Mouse (Mus musculus) limb, embryonic 15.5 days (tissue): ENCODE measurements at regions not wholly inside any gene's neighbourhood (a gene's known extent, or its start where the extent isn't known, plus 50 kb on each side); places are given as distances from the start of the nearest gene placed in this dataset.
"Not testable (repeated sequence)": the region's sequence is repeated elsewhere in the genome, so short reads cannot be mapped to it uniquely, and the experiment has no call there.

Source experiments
- ATAC-seq: fragments of 200-750 bp; cut with Nextera tagmentation; 2 replicates; pipeline ENCODE4 v1.8.0; 2017; ENCODE audit warnings: low read depth, moderate TSS enrichment; ENCODE audit not compliant: insufficient number of reproducible peaks, low FRiP score, low TSS enrichment
- H3K27ac ChIP-seq: fragments of 300-500 bp; sonication (generic); 2 replicates; pipeline ENCODE4 v1.5.1; 2015; ENCODE audit warnings: moderate library complexity, mild to moderate bottlenecking, inconsistent platforms
- H3K27me3 ChIP-seq: fragments of 300-500 bp; sonication (generic); 2 replicates; pipeline ENCODE4 v1.6.1; 2015; ENCODE audit warnings: inconsistent platforms
- H3K36me3 ChIP-seq: fragments of 300-500 bp; sonication (generic); 2 replicates; pipeline ENCODE4 v1.6.1; 2015; ENCODE audit warnings: inconsistent platforms
- H3K4me1 ChIP-seq: fragments of 300-500 bp; sonication (generic); 2 replicates; pipeline ENCODE4 v1.6.1; 2015; ENCODE audit warnings: inconsistent platforms
- H3K4me2 ChIP-seq: fragments of 300-500 bp; sonication (generic); 2 replicates; pipeline ENCODE4 v1.6.1; 2015; ENCODE audit warnings: mild to moderate bottlenecking, inconsistent platforms
- H3K4me3 ChIP-seq: fragments of 300-500 bp; sonication (generic); 2 replicates; pipeline ENCODE4 v1.5.1; 2015; ENCODE audit warnings: mild to moderate bottlenecking, inconsistent platforms
- H3K9ac ChIP-seq: fragments of 300-500 bp; sonication (generic); 2 replicates; pipeline ENCODE4 v1.6.1; 2015; ENCODE audit warnings: inconsistent platforms
- H3K9me3 ChIP-seq: fragments of 300-500 bp; sonication (generic); 2 replicates; pipeline ENCODE4 v1.6.1; 2016; ENCODE audit warnings: inconsistent platforms
- WGBS: fragments of 180-500 bp; shearing (Covaris S2); methylation state at CpG from one replicate; pipeline ENCODE4 v1.1.7; 2015; 5-methylcytosine and 5-hydroxymethylcytosine counted together

DNA sequence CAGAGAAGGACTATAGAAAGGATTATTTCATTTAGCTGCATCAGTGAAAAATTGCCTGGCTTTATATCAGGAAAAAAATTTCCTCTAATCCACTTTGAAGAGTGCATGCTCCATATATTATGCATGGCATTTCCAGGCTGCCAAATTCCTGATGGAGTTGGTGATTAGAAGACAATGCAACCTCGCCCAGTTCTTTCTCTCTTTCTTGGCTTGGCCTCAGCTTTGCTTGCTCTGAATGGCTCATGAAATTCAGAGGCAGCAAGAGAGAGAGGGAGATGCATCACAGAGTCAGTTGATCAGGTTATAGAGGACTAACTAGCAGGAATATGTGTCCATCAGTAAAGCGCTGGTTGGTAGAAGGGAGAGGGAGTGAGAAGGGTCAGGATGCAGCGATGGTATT lies 335.6 kb upstream of the Igfbp7 start:
- no peak overlapping the region for H3K4me3 ChIP-seq
- no peaks in the 10 kb centered on the region for H3K4me1 ChIP-seq
- H3K36me3 ChIP-seq = no peaks in the 10 kb centered on the region
- no peak for ATAC-seq
- H3K9me3 ChIP-seq = no peaks in the 10 kb centered on the region
- no peak overlapping the region for H3K9ac ChIP-seq
- H3K27ac ChIP-seq = no peak overlapping the region
- 73% methylated on average over 3 of the region's 3 CpGs for WGBS
- no peaks in the 10 kb centered on the region for H3K27me3 ChIP-seq
- no peak overlapping the region for H3K4me2 ChIP-seq

DNA sequence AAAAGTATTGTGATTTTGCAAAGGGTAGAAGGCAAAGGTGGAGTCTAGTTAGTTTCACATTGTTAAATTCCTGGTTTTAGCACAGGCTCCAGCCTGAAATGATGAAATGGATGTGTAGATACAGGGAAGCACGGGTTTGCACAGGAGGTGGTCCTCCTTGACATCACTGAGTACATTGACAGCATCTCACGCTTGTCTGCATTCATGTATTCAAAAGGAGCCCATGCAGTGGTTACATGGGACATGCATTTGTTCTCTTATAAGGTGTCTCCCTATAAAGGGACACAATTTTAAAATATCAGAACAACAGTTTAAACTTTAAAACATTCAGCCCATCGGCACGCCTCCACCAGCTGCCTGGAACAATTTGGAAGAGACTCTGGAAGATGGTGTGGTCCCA lies 322.4 kb upstream of the Igfbp7 start:
- H3K36me3 ChIP-seq, H3K4me2 ChIP-seq, H3K4me3 ChIP-seq, H3K27ac ChIP-seq, H3K4me1 ChIP-seq, H3K9ac ChIP-seq, ATAC-seq, H3K9me3 ChIP-seq, H3K27me3 ChIP-seq: not testable (repeated sequence)
- 72% methylated on average over 4 of the region's 4 CpGs for WGBS

DNA sequence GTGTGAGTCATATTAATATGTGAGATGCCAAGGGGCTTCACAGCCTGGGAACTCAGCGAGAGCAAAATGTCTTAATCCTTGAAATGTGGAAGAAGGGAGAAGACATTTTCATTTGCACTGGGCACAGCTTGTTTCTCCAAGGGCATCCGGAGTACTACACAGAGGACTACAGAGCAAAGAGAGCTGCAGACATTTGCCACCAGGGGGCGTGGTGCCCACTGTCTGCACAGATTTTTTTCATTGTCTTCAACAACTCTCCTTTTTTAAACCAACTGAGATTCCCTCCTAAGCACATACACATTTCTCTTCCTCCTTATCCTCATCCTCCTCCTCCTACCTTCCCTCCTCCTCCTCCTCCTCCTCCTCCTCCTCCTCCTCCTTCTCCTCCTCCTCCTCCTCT lies 273.8 kb upstream of the Igfbp7 start:
- Histone ChIP-seq H3K9me3 (no peaks in the 10 kb centered on the region), H3K4me2 (no peak overlapping the region), H3K36me3 (no peaks in the 10 kb centered on the region), H3K27me3 (no peaks in the 10 kb centered on the region), H3K4me3 (no peak overlapping the region), H3K4me1 (no peaks in the 10 kb centered on the region), H3K9ac (no peak overlapping the region), H3K27ac (no peak overlapping the region)
- 75% methylated on average over 3 of the region's 3 CpGs for WGBS
- ATAC-seq = no peak

DNA sequence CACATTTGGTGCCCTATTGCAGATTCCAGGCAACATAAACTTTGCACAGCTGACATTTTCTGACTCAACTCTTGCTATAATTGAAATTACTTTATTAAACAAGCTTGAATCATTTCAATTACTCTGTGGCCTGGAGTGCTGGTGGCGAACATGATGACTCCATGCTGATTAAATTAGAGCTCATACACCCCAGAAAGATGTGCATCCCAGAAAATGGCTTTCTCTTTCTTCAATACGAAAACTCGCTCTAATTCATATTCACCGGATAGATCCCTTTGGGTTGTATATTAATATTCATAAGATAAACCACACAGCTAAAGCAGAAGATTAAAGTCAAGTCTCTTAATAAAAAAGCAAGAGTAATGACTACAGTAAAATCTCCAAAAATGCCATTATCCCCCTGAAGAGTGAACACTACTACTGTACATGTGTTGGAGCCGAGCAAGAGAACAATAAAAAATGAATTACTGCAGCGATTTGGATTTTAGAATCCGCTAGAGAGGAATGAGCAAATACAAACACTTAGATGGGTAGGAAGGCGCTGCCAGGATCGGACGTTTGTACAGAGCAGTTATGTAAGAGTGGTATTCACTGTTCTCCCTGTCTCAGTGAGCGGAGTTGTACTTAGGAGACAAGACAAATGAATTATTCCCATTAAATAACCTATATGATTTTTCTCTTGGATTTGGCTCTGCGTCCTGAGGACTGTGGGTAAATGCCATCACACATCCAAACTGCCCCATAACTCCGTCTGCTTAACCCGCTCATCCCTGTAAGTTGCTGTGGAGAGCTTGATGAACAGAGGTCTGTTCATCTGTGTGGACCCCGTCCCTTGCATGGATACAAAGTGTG lies 264.5 kb upstream of the Igfbp7 start:
- 86% methylated on average over 15 of the region's 15 CpGs for WGBS

DNA sequence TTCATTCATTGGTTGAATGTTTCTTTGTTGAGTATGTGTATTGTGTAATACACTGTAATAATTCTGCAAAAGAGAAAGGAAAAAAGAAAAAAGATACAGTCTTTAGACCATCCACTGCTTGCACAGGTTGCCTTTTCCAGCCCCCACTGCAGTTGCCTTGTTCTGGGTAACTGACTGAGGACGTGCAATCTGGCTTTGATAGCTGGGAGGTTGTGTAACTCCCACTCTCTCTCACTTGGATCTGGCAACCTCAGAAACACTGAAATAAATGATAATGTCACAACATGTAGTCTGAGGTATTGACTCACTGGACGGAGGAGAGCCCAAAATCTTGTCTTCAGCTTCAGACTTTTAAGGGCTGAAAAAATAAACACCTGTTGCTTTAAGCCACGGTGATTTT lies 255.3 kb upstream of the Igfbp7 start:
- Histone ChIP-seq H3K4me1 (no peaks in the 10 kb centered on the region), H3K36me3 (no peaks in the 10 kb centered on the region), H3K27me3 (no peaks in the 10 kb centered on the region), H3K4me2 (no peak overlapping the region), H3K4me3 (no peak overlapping the region), H3K9me3 (no peaks in the 10 kb centered on the region), H3K27ac (no peak overlapping the region), H3K9ac (no peak overlapping the region)
- ATAC-seq = no peak
- WGBS = 78% methylated on average over 3 of the region's 3 CpGs

More for the DNA sequence above, 264.5 kb upstream of the Igfbp7 start:
- Histone ChIP-seq H3K4me3 (no peak overlapping the region), H3K4me2 (no peak overlapping the region), H3K27ac (no peak overlapping the region), H3K9me3 (no peaks in the 10 kb centered on the region), H3K27me3 (no peaks in the 10 kb centered on the region), H3K4me1 (no peaks in the 10 kb centered on the region), H3K36me3 (no peaks in the 10 kb centered on the region), H3K9ac (no peak overlapping the region)
- ATAC-seq = no peak

DNA sequence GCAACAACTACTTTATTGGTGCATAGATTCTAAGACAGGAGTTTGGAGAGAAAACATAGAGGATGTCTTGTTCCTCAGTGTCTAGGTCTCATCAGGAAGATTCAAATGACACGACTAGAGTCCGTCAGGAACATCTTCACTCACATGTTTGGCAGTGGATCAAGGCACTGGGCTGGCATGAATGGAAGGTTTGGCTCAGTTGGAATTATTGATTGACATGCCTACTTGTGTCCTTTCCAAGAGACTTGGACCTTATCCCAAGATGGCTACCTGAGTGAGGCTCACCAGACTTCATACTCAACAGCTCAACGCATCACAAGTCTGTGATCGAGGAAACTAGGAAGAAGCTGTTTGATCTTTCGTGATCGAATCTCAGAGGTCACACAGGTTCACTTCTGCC lies 251.2 kb upstream of the Igfbp7 start:
- no peak for ATAC-seq
- Histone ChIP-seq H3K4me1 (no peaks in the 10 kb centered on the region), H3K4me3 (no peak overlapping the region), H3K9ac (no peak overlapping the region), H3K27ac (no peak overlapping the region), H3K9me3 (no peaks in the 10 kb centered on the region), H3K27me3 (no peaks in the 10 kb centered on the region), H3K36me3 (no peaks in the 10 kb centered on the region), H3K4me2 (no peak overlapping the region)
- 88% methylated on average over 6 of the region's 6 CpGs for WGBS

DNA sequence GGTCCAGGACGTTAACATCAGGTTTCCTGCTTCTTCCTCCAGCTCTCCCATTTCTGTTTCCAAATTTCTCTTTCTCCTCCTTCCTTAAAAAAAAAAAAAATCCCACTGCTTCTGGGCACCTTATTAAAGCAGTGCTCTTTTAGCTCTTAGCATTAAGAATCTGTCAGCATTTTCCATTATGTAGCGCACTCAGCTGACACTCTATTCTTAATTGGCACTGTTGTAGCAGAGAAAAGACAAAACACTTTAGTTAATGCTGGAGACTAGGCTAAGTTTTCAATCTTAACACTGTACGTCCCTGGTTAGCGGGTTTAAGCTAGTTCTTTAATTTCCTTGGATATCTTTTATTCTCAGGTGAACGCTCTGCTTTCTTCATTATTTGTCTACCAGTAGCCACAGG lies 236.8 kb upstream of the Igfbp7 start:
- Histone ChIP-seq H3K27me3 (no peaks in the 10 kb centered on the region), H3K9me3 (no peaks in the 10 kb centered on the region), H3K4me1 (no peaks in the 10 kb centered on the region), H3K4me3 (no peak overlapping the region), H3K36me3 (no peaks in the 10 kb centered on the region), H3K4me2 (no peak overlapping the region), H3K9ac (no peak overlapping the region), H3K27ac (no peak overlapping the region)
- no peak for ATAC-seq
- WGBS = 85% methylated on average over 5 of the region's 5 CpGs

DNA sequence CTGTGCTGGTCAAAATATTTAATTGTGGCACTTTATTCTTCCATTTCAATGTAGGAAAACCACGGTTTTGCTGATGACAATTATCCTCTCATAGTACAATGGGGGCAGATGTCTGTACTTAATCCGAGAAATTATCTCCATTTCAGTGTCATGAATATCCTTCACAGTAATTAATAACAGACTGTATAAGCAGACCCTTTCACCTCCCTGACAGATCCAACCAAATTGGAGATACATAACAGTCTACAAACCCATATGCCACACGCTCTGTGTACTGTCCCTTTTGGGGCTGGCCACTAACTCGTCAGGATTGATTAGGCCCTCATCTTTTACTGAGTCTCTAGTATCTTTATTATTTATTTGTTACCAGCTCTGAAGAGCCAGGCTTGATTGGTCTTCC lies 212.6 kb upstream of the Igfbp7 start:
- WGBS = 82% methylated on average over 4 of the region's 4 CpGs
- Histone ChIP-seq H3K27me3 (no peaks in the 10 kb centered on the region), H3K9me3 (no peaks in the 10 kb centered on the region), H3K27ac (no peak overlapping the region), H3K36me3 (no peaks in the 10 kb centered on the region), H3K4me1 (no peaks in the 10 kb centered on the region), H3K9ac (no peak overlapping the region), H3K4me3 (no peak overlapping the region), H3K4me2 (no peak overlapping the region)
- ATAC-seq = no peak

DNA sequence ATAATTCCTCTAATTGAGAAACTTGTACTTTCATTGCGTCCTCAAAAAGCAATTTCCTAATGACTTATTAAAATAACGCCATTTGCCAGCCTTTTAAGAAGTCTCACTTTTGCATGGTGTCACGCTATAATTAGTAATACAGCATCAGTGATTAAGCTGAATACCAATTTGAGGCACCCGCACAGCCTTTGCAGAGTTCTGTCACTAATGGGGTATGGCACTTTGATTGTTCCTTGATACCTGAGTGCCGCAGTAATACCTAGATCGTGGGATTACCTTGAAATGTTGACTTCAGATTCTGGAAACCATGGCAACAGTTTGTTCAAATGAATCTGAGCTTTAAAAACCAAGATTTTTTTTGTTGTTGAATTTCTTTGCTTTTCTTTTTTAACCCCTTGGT lies 202.7 kb upstream of the Igfbp7 start:
- no peak overlapping the region for H3K4me3 ChIP-seq
- H3K9ac ChIP-seq = no peak overlapping the region
- H3K4me2 ChIP-seq = no peak overlapping the region
- no peak overlapping the region for H3K27ac ChIP-seq
- WGBS = 84% methylated on average over 6 of the region's 6 CpGs
- no peaks in the 10 kb centered on the region for H3K36me3 ChIP-seq
- H3K27me3 ChIP-seq = no peaks in the 10 kb centered on the region
- no peak for ATAC-seq
- H3K4me1 ChIP-seq = no peaks in the 10 kb centered on the region
- no peaks in the 10 kb centered on the region for H3K9me3 ChIP-seq

DNA sequence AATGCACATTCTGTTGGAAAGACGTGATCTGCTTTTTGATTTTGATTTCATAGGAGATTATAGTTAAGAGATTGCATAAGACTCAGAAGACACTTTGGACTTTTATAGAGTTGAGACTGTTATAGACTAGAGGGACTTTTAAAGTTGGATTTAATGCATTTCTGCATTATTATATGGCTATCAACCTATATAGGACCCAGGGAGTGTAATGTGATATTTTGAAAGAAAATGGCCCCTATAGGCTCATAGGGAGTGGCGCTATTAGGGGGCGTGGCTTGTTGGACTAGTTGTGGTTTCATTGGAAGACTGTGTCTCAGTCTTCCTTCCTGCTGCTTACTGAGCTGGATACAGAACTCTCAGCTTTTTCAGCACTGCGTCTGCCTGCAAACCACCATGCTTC lies 186.9 kb upstream of the Igfbp7 start:
- 71% methylated on average over 4 of the region's 4 CpGs for WGBS
- Histone ChIP-seq H3K27ac (no peak overlapping the region), H3K27me3 (no peaks in the 10 kb centered on the region), H3K4me3 (no peak overlapping the region), H3K4me1 (no peaks in the 10 kb centered on the region), H3K36me3 (no peaks in the 10 kb centered on the region), H3K9me3 (no peaks in the 10 kb centered on the region), H3K9ac (no peak overlapping the region), H3K4me2 (no peak overlapping the region)
- ATAC-seq = peak; percentile 79

DNA sequence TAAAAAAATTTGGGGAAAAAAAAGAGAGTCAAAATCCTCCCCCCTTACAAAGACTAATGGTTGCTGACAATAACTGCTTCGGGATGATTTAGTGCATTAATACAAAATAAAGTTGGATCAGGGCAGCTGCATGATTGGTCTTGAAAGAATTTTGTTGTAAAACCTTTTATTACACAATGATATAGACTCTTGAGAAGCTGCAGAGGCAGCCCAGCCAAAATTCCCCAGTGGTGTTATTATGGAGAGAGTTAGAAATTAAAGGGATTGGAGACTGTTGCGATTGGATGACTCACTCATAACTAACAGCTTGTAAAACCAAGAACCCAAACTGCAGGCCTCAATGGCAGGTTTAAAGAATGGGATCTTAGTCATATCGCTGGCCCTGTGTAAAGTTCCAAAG lies 181.4 kb upstream of the Igfbp7 start:
- no peak overlapping the region for H3K9ac ChIP-seq
- no peaks in the 10 kb centered on the region for H3K27me3 ChIP-seq
- no peak overlapping the region for H3K27ac ChIP-seq
- 0 out of 2 replicates have a peak, but pooled peaks have one; percentile 52 for ATAC-seq
- 53% methylated on average over 3 of the region's 3 CpGs for WGBS
- H3K4me3 ChIP-seq = no peak overlapping the region
- no peaks in the 10 kb centered on the region for H3K9me3 ChIP-seq
- H3K4me2 ChIP-seq = no peak overlapping the region
- H3K4me1 ChIP-seq = no peaks in the 10 kb centered on the region
- H3K36me3 ChIP-seq = no peaks in the 10 kb centered on the region

DNA sequence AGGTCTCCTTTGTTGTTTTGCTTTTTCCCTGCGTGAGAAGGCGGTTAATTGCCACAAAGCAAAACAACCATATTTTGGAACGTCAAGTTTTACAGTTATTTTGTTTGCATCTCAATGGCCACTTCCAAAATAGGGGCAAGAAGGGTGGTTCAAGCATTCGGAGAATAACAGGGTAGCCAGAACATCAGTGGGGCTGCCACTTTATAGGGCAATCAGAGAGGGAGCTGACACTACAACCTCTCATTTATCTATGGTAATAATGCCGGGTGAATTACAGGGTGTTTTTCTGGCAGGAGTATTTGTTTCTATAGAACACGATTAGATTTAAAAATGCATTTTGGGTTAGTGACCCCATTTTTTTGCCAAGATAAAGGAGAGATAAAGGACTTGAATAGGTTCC lies 173.9 kb upstream of the Igfbp7 start:
- Histone ChIP-seq H3K36me3 (no peaks in the 10 kb centered on the region), H3K4me1 (peaks cover 22% of the 10 kb centered on the region), H3K27me3 (no peaks in the 10 kb centered on the region), H3K9ac (no peak overlapping the region), H3K27ac (peak overlapping the region; percentile 61; the same call in 1 of the 2 replicates), H3K4me2 (peak overlapping the region; percentile 25; the same call in 1 of the 2 replicates), H3K9me3 (no peaks in the 10 kb centered on the region), H3K4me3 (no peak overlapping the region)
- no peak for ATAC-seq
- 43% methylated on average over 6 of the region's 6 CpGs for WGBS
